Mouse (Mus musculus) MEL (cell line): ENCODE measurements at regions not wholly inside any gene's neighbourhood (a gene's known extent, or its start where the extent isn't known, plus 50 kb on each side); places are given as distances from the start of the nearest gene placed in this dataset.

Experiments
- DNase-seq: peaks from one replicate; pipeline ENCODE4 v3.0.0; 2011; ENCODE audit warnings: low read depth, low spot score
- H3K27ac ChIP-seq: 2 replicates; pipeline ENCODE4 v1.5.1; 2012; ENCODE audit warnings: low read depth, mild to moderate bottlenecking, control low read depth, low read length, moderate library complexity; ENCODE audit not compliant: control insufficient read depth
- H3K27me3 ChIP-seq, 2 experiments: fragments of 150-350 bp in 1 of 2; sonication (generic) in 1 of 2; 2 replicates each; pipeline ENCODE4 v1.6.1; 2012; ENCODE audit warnings: low read length in 2 of 2, mild to moderate bottlenecking in 2 of 2, improper control_type of control experiment in 1 of 2, moderate library complexity in 1 of 2; ENCODE audit not compliant: insufficient read depth in 2 of 2, control insufficient read depth in 1 of 2
- H3K36me3 ChIP-seq, 2 experiments: 2 replicates each; pipeline ENCODE4 v1.6.1; 2012 to 2014; ENCODE audit warnings: low read length in 2 of 2, improper control_type of control experiment in 1 of 2, inconsistent platforms in 1 of 2, mild to moderate bottlenecking in 1 of 2; ENCODE audit not compliant: insufficient read depth in 2 of 2, control insufficient read depth in 1 of 2
- H3K4me1 ChIP-seq, 2 experiments: fragments of 150-350 bp in 1 of 2; sonication (generic) in 1 of 2; 2 replicates each; pipeline ENCODE4 v1.6.1; 2012; ENCODE audit warnings: low read length in 2 of 2, improper control_type of control experiment in 1 of 2, mild to moderate bottlenecking in 1 of 2; ENCODE audit not compliant: insufficient read depth in 2 of 2, control insufficient read depth in 1 of 2
- H3K4me3 ChIP-seq, 2 experiments: fragments of 150-350 bp in 1 of 2; sonication (generic) in 1 of 2; 2 replicates each; pipeline ENCODE4 v1.5.1; 2012; ENCODE audit warnings: low read depth in 2 of 2, low read length in 2 of 2, mild to moderate bottlenecking in 2 of 2, moderate library complexity in 2 of 2, control low read depth in 1 of 2, improper control_type of control experiment in 1 of 2; ENCODE audit not compliant: control insufficient read depth in 1 of 2, insufficient read depth in 1 of 2
- H3K79me2 ChIP-seq: 2 replicates; pipeline ENCODE4 v1.6.1; 2012; ENCODE audit warnings: mild to moderate bottlenecking, low read length, moderate library complexity; ENCODE audit not compliant: control insufficient read depth, poor library complexity, insufficient read depth
- H3K9ac ChIP-seq: 2 replicates; pipeline ENCODE4 v1.6.1; 2012; ENCODE audit warnings: low read depth, mild to moderate bottlenecking, control low read depth, low read length, moderate library complexity; ENCODE audit not compliant: control insufficient read depth, poor library complexity, severe bottlenecking
- H3K9me3 ChIP-seq: fragments of 150-350 bp; sonication (generic); replicated peaks from 2 replicates; pipeline ENCODE4 v1.6.1; 2012; ENCODE audit warnings: mild to moderate bottlenecking, low read length, improper control_type of control experiment, moderate library complexity; ENCODE audit not compliant: insufficient read depth
- CTCF ChIP-seq, 3 experiments: IDR thresholded peaks in 2 of 3; conservative IDR thresholded peaks in 1 of 3; 2 replicates each; pipeline ENCODE4 v1.5.1; 2011 to 2012; ENCODE audit warnings: low read length in 3 of 3, low read depth in 2 of 3, mild to moderate bottlenecking in 2 of 3, improper control_type of control experiment in 1 of 3, inconsistent platforms in 1 of 3, mixed read lengths in 1 of 3, moderate library complexity in 1 of 3; ENCODE audit not compliant: control insufficient read depth in 1 of 3, insufficient read depth in 1 of 3, poor library complexity in 1 of 3, severe bottlenecking in 1 of 3
- E2F4 ChIP-seq: IDR thresholded peaks from 2 replicates; pipeline ENCODE4 v1.6.1; 2011; ENCODE audit warnings: low read depth, low read length, improper control_type of control experiment, borderline replicate concordance
- ELF1 ChIP-seq: IDR thresholded peaks from 2 replicates; pipeline ENCODE4 v1.6.1; 2014; ENCODE audit warnings: low read depth, mild to moderate bottlenecking, inconsistent platforms, low read length, improper control_type of control experiment, moderate library complexity
- EP300 ChIP-seq, 2 experiments: IDR thresholded peaks; 2 replicates each; pipeline ENCODE4 v1.6.1; 2011; ENCODE audit warnings: improper control_type of control experiment in 2 of 2, low read length in 2 of 2, low read depth in 1 of 2, mild to moderate bottlenecking in 1 of 2
- HCFC1 ChIP-seq: IDR thresholded peaks from 2 replicates; pipeline ENCODE4 v1.6.1; 2012; ENCODE audit warnings: low read depth, mild to moderate bottlenecking, inconsistent platforms, low read length, improper control_type of control experiment, moderate library complexity
- JUND ChIP-seq: IDR thresholded peaks from 2 replicates; pipeline ENCODE4 v1.6.1; 2011; ENCODE audit warnings: low read depth, mild to moderate bottlenecking, improper control_type of control experiment, low read length
- MEF2A ChIP-seq: IDR thresholded peaks from 2 replicates; pipeline ENCODE4 v1.6.1; 2014; ENCODE audit warnings: low read depth, mild to moderate bottlenecking, inconsistent platforms, low read length, improper control_type of control experiment; ENCODE audit not compliant: poor library complexity, insufficient replicate concordance, severe bottlenecking; ENCODE audit errors: extremely low read depth
- MYB ChIP-seq: IDR thresholded peaks from 2 replicates; pipeline ENCODE4 v1.6.1; 2011; ENCODE audit warnings: mild to moderate bottlenecking, low read depth, low read length, improper control_type of control experiment
- MYC ChIP-seq: IDR thresholded peaks from 2 replicates; pipeline ENCODE4 v1.6.1; 2011; ENCODE audit warnings: low read depth, mild to moderate bottlenecking, low read length, improper control_type of control experiment, moderate library complexity
- NELFE ChIP-seq: IDR thresholded peaks from 2 replicates; pipeline ENCODE4 v1.6.1; 2011; ENCODE audit warnings: low read depth, low read length, improper control_type of control experiment
- RCOR1 ChIP-seq: IDR thresholded peaks from 2 replicates; pipeline ENCODE4 v1.6.1; 2012; ENCODE audit warnings: low read depth, mild to moderate bottlenecking, inconsistent platforms, low read length, improper control_type of control experiment
- SIN3A ChIP-seq: IDR thresholded peaks from 2 replicates; pipeline ENCODE4 v1.6.1; 2012; ENCODE audit warnings: low read length, improper control_type of control experiment, inconsistent platforms
- TBP ChIP-seq: IDR thresholded peaks from 2 replicates; pipeline ENCODE4 v1.8.0; 2011; ENCODE audit warnings: low read depth, low read length, improper control_type of control experiment
- USF1 ChIP-seq: IDR thresholded peaks from 2 replicates; pipeline ENCODE4 v1.6.1; 2014; ENCODE audit warnings: low read depth, mild to moderate bottlenecking, inconsistent platforms, low read length, improper control_type of control experiment, moderate library complexity
- USF2 ChIP-seq, 2 experiments: IDR thresholded peaks; 2 replicates each; pipeline ENCODE4 v1.6.1; 2011 to 2012; ENCODE audit warnings: improper control_type of control experiment in 2 of 2, low read length in 2 of 2, borderline replicate concordance in 1 of 2, inconsistent platforms in 1 of 2, low read depth in 1 of 2, mild to moderate bottlenecking in 1 of 2; ENCODE audit not compliant: insufficient read depth in 1 of 2
- ZKSCAN1 ChIP-seq: IDR thresholded peaks from 2 replicates; pipeline ENCODE4 v1.6.1; 2012; ENCODE audit warnings: low read depth, mild to moderate bottlenecking, inconsistent platforms, low read length, improper control_type of control experiment, moderate library complexity

GRCm38 (mm10) chr11:113021533-113021932 is 239.5 kb downstream of the Sox9 start:
- TF ChIP-seq MYC (no peak), MEF2A (no peak), USF2 (IDR thresholded peaks at IDR 0.05; ENCODE audit: borderline replicate concordance in 1 of 2, insufficient read depth in 1 of 2, low read depth in 1 of 2, low read length in 2 of 2) (no peak), USF1 (no peak)
- TF ChIP-seq, all 39 proteins: peak for 0
- H3K4me3 ChIP-seq: no peak overlapping the region
- no peak overlapping the region for H3K9ac ChIP-seq
- no peaks in the 10 kb centered on the region for H3K79me2 ChIP-seq
- H3K36me3 ChIP-seq: no peaks in the 10 kb centered on the region
- DNase-seq: no peak
- no peaks in the 10 kb centered on the region for H3K9me3 ChIP-seq
- no peak overlapping the region for H3K27ac ChIP-seq
- H3K4me1 ChIP-seq: no peaks in the 10 kb centered on the region
- H3K27me3 ChIP-seq: no peaks in the 10 kb centered on the region

- Histone ChIP-seq H3K4me3 (no peak overlapping the region), H3K27ac (no peak overlapping the region), H3K27me3 (no peaks in the 10 kb centered on the region), H3K36me3 (no peaks in the 10 kb centered on the region), H3K9me3 (no peaks in the 10 kb centered on the region), H3K9ac (no peak overlapping the region), H3K4me1 (no peaks in the 10 kb centered on the region), H3K79me2 (no peaks in the 10 kb centered on the region)
- no peak for TF ChIP-seq EP300 (IDR thresholded peaks at IDR 0.05; ENCODE audit: low read depth in 1 of 2, low read length in 2 of 2)
- no peak for TF ChIP-seq TBP
- no peak for TF ChIP-seq CTCF (IDR thresholded peaks at IDR 0.05 in 2 of 3, conservative IDR thresholded peaks at IDR 0.05 in 1 of 3; ENCODE audit: control insufficient read depth in 1 of 3, insufficient read depth in 1 of 3, low read depth in 2 of 3, low read length in 3 of 3, poor library complexity in 1 of 3, severe bottlenecking in 1 of 3)
- no peak for TF ChIP-seq ELF1
- TF ChIP-seq E2F4: no peak
- TF ChIP-seq HCFC1: no peak
- TF ChIP-seq JUND: no peak
- no peak for TF ChIP-seq SIN3A
- TF ChIP-seq MYB: no peak
- no peak for TF ChIP-seq RCOR1
- TF ChIP-seq NELFE: no peak
- TF ChIP-seq ZKSCAN1: no peak
- no peak for DNase-seq
These were observed 245.0 kb downstream of the Sox9 start for GRCm38 (mm10) chr11:113026994-113027393.
